Mouse (Mus musculus) CH12.LX (cell line): ENCODE results near the gene Rragd. TPM values are rescaled to one million over a fixed set of nuclear protein-coding genes. Genes with fewer than 3 reads are reported as not detected.

ENCODE experiments used
- DNase-seq: peaks from one replicate; pipeline ENCODE4 v3.0.0-alpha.2; 2013; ENCODE audit errors: extremely low read depth
- H3K27ac ChIP-seq: 2 replicates; pipeline ENCODE4 v1.5.1; 2012; ENCODE audit warnings: low read depth, mild to moderate bottlenecking, control low read depth, moderate library complexity; ENCODE audit not compliant: insufficient read depth
- H3K27me3 ChIP-seq: replicated peaks from 2 replicates; pipeline ENCODE3; 2012; ENCODE audit warnings: inconsistent platforms
- H3K36me3 ChIP-seq, 2 experiments: replicated peaks in 1 of 2; 2 replicates each; pipeline versions ENCODE3 to v1.6.1; 2012; ENCODE audit warnings: inconsistent platforms in 1 of 2, low read length in 1 of 2, mild to moderate bottlenecking in 1 of 2, mixed read lengths in 1 of 2, moderate library complexity in 1 of 2; ENCODE audit not compliant: control insufficient read depth in 1 of 2, insufficient read depth in 1 of 2
- H3K4me1 ChIP-seq, 2 experiments: 2 replicates each; pipeline ENCODE4 v1.6.1; 2012; ENCODE audit warnings: inconsistent platforms in 1 of 2, moderate library complexity in 1 of 2; ENCODE audit not compliant: insufficient read depth in 2 of 2, control insufficient read depth in 1 of 2
- H3K4me2 ChIP-seq: 2 replicates; pipeline ENCODE4 v1.6.1; 2012; ENCODE audit warnings: low read depth, mild to moderate bottlenecking, control low read depth; ENCODE audit not compliant: poor library complexity, insufficient read depth, severe bottlenecking
- H3K4me3 ChIP-seq, 3 experiments: fragments of 150-350 bp in 1 of 3; sonication (generic) in 1 of 3; replicated peaks in 1 of 3; 2 replicates each; pipeline versions ENCODE3 to v1.5.1; 2011 to 2012; ENCODE audit warnings: low read depth in 2 of 3, low read length in 2 of 3, mild to moderate bottlenecking in 2 of 3, moderate library complexity in 2 of 3, control low read depth in 1 of 3, improper control_type of control experiment in 1 of 3, inconsistent platforms in 1 of 3, mixed read lengths in 1 of 3; ENCODE audit not compliant: poor library complexity in 1 of 3
- H3K79me2 ChIP-seq: replicated peaks from 2 replicates; pipeline ENCODE4 v1.6.1; 2012; ENCODE audit warnings: mild to moderate bottlenecking, moderate library complexity; ENCODE audit not compliant: control insufficient read depth, poor library complexity, insufficient read depth, severe bottlenecking; ENCODE audit errors: extremely low read depth
- H3K9ac ChIP-seq: 2 replicates; pipeline ENCODE4 v1.6.1; 2012; ENCODE audit warnings: low read depth, mild to moderate bottlenecking, control low read depth, moderate library complexity; ENCODE audit not compliant: insufficient read depth
- H3K9me3 ChIP-seq: replicated peaks from 2 replicates; pipeline ENCODE3; 2012; ENCODE audit warnings: low read length, inconsistent platforms, mixed read lengths
- CHD1 ChIP-seq: IDR thresholded peaks from 2 replicates; pipeline ENCODE4 v1.6.1; 2012; ENCODE audit warnings: low read depth, low read length, improper control_type of control experiment, inconsistent platforms
- CHD2 ChIP-seq: IDR thresholded peaks from 2 replicates; pipeline ENCODE4 v1.6.1; 2011; ENCODE audit warnings: low read length, improper control_type of control experiment
- ELF1 ChIP-seq: IDR thresholded peaks from 2 replicates; pipeline ENCODE4 v1.6.1; 2014; ENCODE audit warnings: low read depth, mild to moderate bottlenecking, inconsistent platforms, low read length, improper control_type of control experiment
- ETS1 ChIP-seq: conservative IDR thresholded peaks from 2 replicates; pipeline ENCODE4 v1.6.1; 2012; ENCODE audit warnings: low read depth, mild to moderate bottlenecking, inconsistent platforms, low read length, improper control_type of control experiment, moderate library complexity
- GABPA ChIP-seq: IDR thresholded peaks from 2 replicates; pipeline ENCODE4 v1.6.1; 2012; ENCODE audit warnings: low read depth, low read length, improper control_type of control experiment, inconsistent platforms; ENCODE audit not compliant: insufficient replicate concordance
- JUND ChIP-seq: conservative IDR thresholded peaks from 2 replicates; pipeline ENCODE4 v1.6.1; 2011; ENCODE audit warnings: low read depth, low read length, improper control_type of control experiment
- MAFK ChIP-seq: IDR thresholded peaks from 2 replicates; pipeline ENCODE4 v1.6.1; 2011; ENCODE audit warnings: low read length, improper control_type of control experiment; ENCODE audit not compliant: insufficient replicate concordance
- MAZ ChIP-seq: IDR thresholded peaks from 2 replicates; pipeline ENCODE4 v1.6.1; 2012; ENCODE audit warnings: low read depth, mild to moderate bottlenecking, inconsistent platforms, low read length, improper control_type of control experiment, moderate library complexity
- MXI1 ChIP-seq: IDR thresholded peaks from 2 replicates; pipeline ENCODE4 v1.6.1; 2011; ENCODE audit warnings: mild to moderate bottlenecking, low read depth, low read length, improper control_type of control experiment
- NELFE ChIP-seq: IDR thresholded peaks from 2 replicates; pipeline ENCODE4 v1.6.1; 2011; ENCODE audit warnings: low read depth, low read length, improper control_type of control experiment
- POLR2AphosphoS2 ChIP-seq: IDR thresholded peaks from 2 replicates; pipeline ENCODE4 v1.6.1; 2011; ENCODE audit warnings: low read depth, low read length, improper control_type of control experiment
- RCOR1 ChIP-seq: conservative IDR thresholded peaks from 2 replicates; pipeline ENCODE4 v1.6.1; 2012; ENCODE audit warnings: low read depth, mild to moderate bottlenecking, inconsistent platforms, low read length, improper control_type of control experiment
- SIN3A ChIP-seq: IDR thresholded peaks from 2 replicates; pipeline ENCODE4 v1.6.1; 2012; ENCODE audit warnings: low read length, improper control_type of control experiment, inconsistent platforms
- TBP ChIP-seq: conservative IDR thresholded peaks from 2 replicates; pipeline ENCODE4 v1.6.1; 2011; ENCODE audit warnings: low read depth, low read length, improper control_type of control experiment
- USF1 ChIP-seq: IDR thresholded peaks from 2 replicates; pipeline ENCODE4 v1.6.1; 2014; ENCODE audit warnings: low read depth, mild to moderate bottlenecking, inconsistent platforms, low read length, improper control_type of control experiment
- ZC3H11A ChIP-seq: IDR thresholded peaks from 2 replicates; pipeline ENCODE4 v1.6.1; 2012; ENCODE audit warnings: low read depth, mild to moderate bottlenecking, inconsistent platforms, low read length, improper control_type of control experiment
- ZKSCAN1 ChIP-seq: IDR thresholded peaks from 2 replicates; pipeline ENCODE4 v1.6.1; 2012; ENCODE audit warnings: low read depth, inconsistent platforms, low read length, improper control_type of control experiment, borderline replicate concordance
- dilution Hi-C: fragments of 300-500 bp; cut with MboI; formaldehyde crosslinking; loops from 2 replicates; pipeline ENCODE4 v1.14.3; 2020; ENCODE audit warnings: low sequenced_read_pairs; ENCODE audit not compliant: extremely low pct_unique_long_range_greater_than_20kb, extremely low pct_ligation_motif_present
- in situ Hi-C: fragments of 300-500 bp; cut with MboI; formaldehyde crosslinking; loops from 3 replicates; pipeline ENCODE4 v1.14.3; 2019; ENCODE audit warnings: low sequenced_read_pairs, low pct_ligation_motif_present, low pct_unique_long_range_greater_than_20kb, mixed read lengths
- polyA plus RNA-seq: library from polyadenylated mRNA; unstranded; fragments of >175 nt; gene quantifications from 2 replicates; pipeline ENCODE4 v1.2.1, GENCODE M21; 2012; ENCODE audit warnings: low read depth; ENCODE audit not compliant: insufficient read length
- total RNA-seq, 2 experiments: library from RNA; depleted of rRNA; stranded (reverse); fragments of 300-350 nt in 1 of 2; fragments of >200 nt in 1 of 2; gene quantifications; 2 replicates each; pipeline ENCODE4 v1.2.3; 2012 to 2014

Rragd gene
- total and polyA plus RNA-seq, 3 experiments = 0.46 to 1.4 (median 1.1) TPM

GRCm38 (mm10) chr4:32985684-32986083 lies 2.8 kb downstream of the Rragd start:
- no peak for TF ChIP-seq TBP
- no peak for TF ChIP-seq SIN3A
- no peak for TF ChIP-seq MXI1
- H3K27ac ChIP-seq = no peak overlapping the region
- in situ Hi-C loops (loop anchor here (25.0 kb wide), 1 partner anchor 373 kb away; the partner anchor contains the start of genes Casp8ap2 and Gja10), dilution Hi-C loops (no loop called here)
- no peaks in the 10 kb centered on the region for H3K79me2 ChIP-seq
- H3K9ac ChIP-seq = no peak overlapping the region
- H3K36me3 ChIP-seq = no peaks in the 10 kb centered on the region
- no peaks in the 10 kb centered on the region; a peak in 1 of 4 replicates for H3K4me1 ChIP-seq
- peaks cover 30% of the 10 kb centered on the region for H3K27me3 ChIP-seq
- H3K4me2 ChIP-seq = no peak overlapping the region
- H3K4me3 ChIP-seq = no peak overlapping the region
- H3K9me3 ChIP-seq = peaks cover 2% of the 10 kb centered on the region
- DNase-seq = no peak

DNA sequence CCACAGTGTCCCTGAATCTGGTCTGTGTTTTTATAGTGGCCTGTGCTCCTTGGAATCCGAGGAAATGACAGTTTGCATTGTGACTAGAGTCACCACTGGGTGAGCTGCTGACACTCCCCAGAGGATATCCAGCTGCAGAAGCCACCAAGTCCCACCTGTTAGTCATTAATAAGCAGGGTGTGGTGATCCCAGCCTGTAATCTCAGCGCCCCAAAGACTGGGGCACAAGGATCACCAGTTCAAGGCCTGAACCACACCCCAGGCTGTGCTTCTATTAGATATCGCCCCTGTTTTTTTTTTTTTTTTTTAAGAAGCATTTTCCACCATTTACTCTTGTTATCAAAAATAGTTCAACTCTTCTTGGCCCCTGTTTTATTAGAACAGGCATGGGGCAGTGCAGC lies 4.2 kb downstream of the Rragd start:
- Histone ChIP-seq H3K27ac (no peak overlapping the region), H3K4me2 (no peak overlapping the region), H3K4me1 (no peaks in the 10 kb centered on the region; a peak in 1 of 4 replicates), H3K9me3 (peaks cover 2% of the 10 kb centered on the region), H3K36me3 (no peaks in the 10 kb centered on the region), H3K4me3 (no peak overlapping the region), H3K27me3 (peaks cover 23% of the 10 kb centered on the region), H3K9ac (no peak overlapping the region), H3K79me2 (no peaks in the 10 kb centered on the region)
- TF ChIP-seq CHD1 (no peak), JUND (no peak), RCOR1 (no peak), CHD2 (no peak), GABPA (no peak), MAZ (no peak), ETS1 (no peak), ELF1 (no peak), NELFE (no peak), ZC3H11A (no peak), POLR2AphosphoS2 (no peak), USF1 (no peak), ZKSCAN1 (no peak), MAFK (no peak), TBP (no peak)
- no peak for DNase-seq
- in situ Hi-C loops = loop anchor here (25.0 kb wide), 1 partner anchor 375 kb away; the partner anchor contains the start of genes Casp8ap2 and Gja10
- dilution Hi-C loops = no loop called here
